Mouse (Mus musculus): ENCODE results near the gene Psd4. TPM values are rescaled to one million over a fixed set of nuclear protein-coding genes. Genes with fewer than 3 reads are reported as not detected.

Gene Psd4
- polyA plus RNA-seq, 1 experiment from 2014 or later = 10.2 TPM

DNA sequence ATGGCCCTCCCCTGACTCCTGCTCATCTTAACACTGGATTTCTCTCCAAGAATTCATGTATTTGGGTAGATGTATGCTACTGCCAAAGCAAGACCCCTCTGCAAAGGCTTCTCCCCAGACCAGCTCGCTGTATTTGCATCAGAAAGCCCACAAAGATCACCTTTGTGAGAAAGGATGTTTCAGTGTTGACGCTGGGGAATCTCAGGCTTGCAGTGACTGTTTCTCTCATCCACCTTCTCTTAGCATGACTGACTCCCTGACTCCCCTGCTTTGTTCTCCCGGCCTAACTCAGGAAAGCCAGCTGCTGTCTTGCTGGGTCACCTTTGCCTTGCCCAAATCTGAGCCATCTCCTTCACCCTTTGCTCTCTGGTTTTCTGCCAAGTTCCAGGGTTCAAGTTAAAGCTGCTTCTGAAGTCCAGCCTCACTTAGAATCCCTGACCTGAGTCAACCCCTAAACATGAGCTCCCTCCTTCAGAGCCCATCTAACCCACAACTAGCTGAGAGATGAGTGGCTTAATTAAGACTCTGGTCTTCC is 75.9 kb downstream of the Psd4 start:
- Histone ChIP-seq H3K4me2 (replicated peaks; ENCODE audit: low read depth) (no peak overlapping the region), H3K4me1 (replicated peaks; ENCODE audit: control insufficient read depth, insufficient read depth) (no peaks in the 10 kb centered on the region), H3K36me3 (ENCODE audit: control insufficient read depth, insufficient read depth, low read length) (no peaks in the 10 kb centered on the region), H3K9me3 (ENCODE audit: control insufficient read depth, low read length) (no peaks in the 10 kb centered on the region), H3K27ac (replicated peaks) (no peak overlapping the region), H3K27me3 (ENCODE audit: control insufficient read depth, insufficient read depth, low read length) (no peaks in the 10 kb centered on the region), H3K9ac (ENCODE audit: low read length) (no peak overlapping the region), H3K4me3 (ENCODE audit: low read depth, low read length) (no peak overlapping the region)
- no peak for DNase-seq (ENCODE audit: low spot score)
- ATAC-seq (ENCODE audit: low FRiP score, low TSS enrichment) = no peak
- TF ChIP-seq EP300 (optimal IDR thresholded peaks at IDR 0.05) = no peak
- no peak for TF ChIP-seq CTCF (IDR thresholded peaks at IDR 0.05; ENCODE audit: low read depth)
- WGBS = 62% methylated on average over 3 of the region's 3 CpGs

DNA sequence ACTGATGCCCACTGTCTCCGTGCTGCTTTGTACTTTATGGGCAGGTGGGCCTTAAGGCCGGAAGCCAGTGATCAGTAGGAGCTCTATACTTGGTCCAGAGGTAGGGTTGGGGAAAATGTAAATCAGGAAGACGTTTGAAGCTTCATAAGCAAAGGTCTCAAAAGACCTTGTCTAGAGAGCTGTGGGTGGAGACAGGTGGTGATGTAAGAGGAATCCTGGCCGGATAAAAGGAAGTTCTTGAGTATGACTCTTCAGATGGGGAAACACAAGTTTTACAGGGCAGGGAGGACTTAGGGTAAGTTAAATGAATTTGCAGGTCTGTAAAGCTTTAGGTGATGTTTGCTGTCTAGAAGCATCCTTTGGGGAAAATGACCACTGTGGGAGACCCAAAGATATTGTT is 81.7 kb downstream of the Psd4 start:
- H3K9ac ChIP-seq (ENCODE audit: low read length) = no peak overlapping the region
- 78% methylated on average over 4 of the region's 4 CpGs for WGBS

DNA sequence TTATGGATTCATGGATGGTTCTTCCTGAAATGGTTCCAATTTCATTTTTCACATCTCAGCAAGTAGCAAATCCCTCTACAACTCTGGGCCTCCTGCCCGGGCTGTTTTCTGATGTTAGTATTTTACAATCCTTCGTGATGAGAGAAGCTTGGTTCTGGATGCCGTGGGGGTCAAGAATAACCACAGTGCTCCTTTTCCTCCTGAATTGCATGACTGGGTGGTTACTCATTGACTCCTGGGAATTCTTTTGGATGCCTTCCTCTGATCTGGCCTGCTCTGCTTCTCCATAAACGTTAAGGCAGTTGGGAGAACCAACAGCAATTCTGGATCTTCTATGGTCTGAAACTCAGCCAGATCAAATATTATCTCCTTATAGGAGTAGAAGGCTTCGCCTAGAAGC is 85.8 kb downstream of the Psd4 start:
- no peaks in the 10 kb centered on the region for H3K36me3 ChIP-seq (ENCODE audit: control insufficient read depth, insufficient read depth, low read length)
- no peak for DNase-seq (ENCODE audit: low spot score)
- 56% methylated on average over 5 of the region's 5 CpGs for WGBS
- no peak overlapping the region for H3K9ac ChIP-seq (ENCODE audit: low read length)
- H3K4me2 ChIP-seq (replicated peaks; ENCODE audit: low read depth) = no peak overlapping the region
- 0 out of 2 replicates have a peak, but pooled peaks cover 2% of the 10 kb centered on the region for H3K4me1 ChIP-seq (replicated peaks; ENCODE audit: control insufficient read depth, insufficient read depth)
- ATAC-seq (ENCODE audit: low FRiP score, low TSS enrichment) = no peak
- H3K27ac ChIP-seq (replicated peaks) = no peak overlapping the region
- H3K27me3 ChIP-seq (ENCODE audit: control insufficient read depth, insufficient read depth, low read length) = no peaks in the 10 kb centered on the region
- no peaks in the 10 kb centered on the region for H3K9me3 ChIP-seq (ENCODE audit: control insufficient read depth, low read length)
- no peak overlapping the region for H3K4me3 ChIP-seq (ENCODE audit: low read depth, low read length)
- no peak for TF ChIP-seq EP300 (optimal IDR thresholded peaks at IDR 0.05)
- TF ChIP-seq CTCF (IDR thresholded peaks at IDR 0.05; ENCODE audit: low read depth) = no peak

More for the DNA sequence above, 81.7 kb downstream of the Psd4 start:
- no peaks in the 10 kb centered on the region for H3K9me3 ChIP-seq (ENCODE audit: control insufficient read depth, low read length)
- no peak for ATAC-seq (ENCODE audit: low FRiP score, low TSS enrichment)
- no peaks in the 10 kb centered on the region for H3K36me3 ChIP-seq (ENCODE audit: control insufficient read depth, insufficient read depth, low read length)
- no peak overlapping the region for H3K4me2 ChIP-seq (replicated peaks; ENCODE audit: low read depth)
- H3K27me3 ChIP-seq (ENCODE audit: control insufficient read depth, insufficient read depth, low read length) = no peaks in the 10 kb centered on the region
- no peak for TF ChIP-seq CTCF (IDR thresholded peaks at IDR 0.05; ENCODE audit: low read depth)
- TF ChIP-seq EP300 (optimal IDR thresholded peaks at IDR 0.05) = no peak
- H3K4me1 ChIP-seq (replicated peaks; ENCODE audit: control insufficient read depth, insufficient read depth) = no peaks in the 10 kb centered on the region
- no peak overlapping the region for H3K4me3 ChIP-seq (ENCODE audit: low read depth, low read length)
- no peak overlapping the region for H3K27ac ChIP-seq (replicated peaks)
- no peak for DNase-seq (ENCODE audit: low spot score)

DNA sequence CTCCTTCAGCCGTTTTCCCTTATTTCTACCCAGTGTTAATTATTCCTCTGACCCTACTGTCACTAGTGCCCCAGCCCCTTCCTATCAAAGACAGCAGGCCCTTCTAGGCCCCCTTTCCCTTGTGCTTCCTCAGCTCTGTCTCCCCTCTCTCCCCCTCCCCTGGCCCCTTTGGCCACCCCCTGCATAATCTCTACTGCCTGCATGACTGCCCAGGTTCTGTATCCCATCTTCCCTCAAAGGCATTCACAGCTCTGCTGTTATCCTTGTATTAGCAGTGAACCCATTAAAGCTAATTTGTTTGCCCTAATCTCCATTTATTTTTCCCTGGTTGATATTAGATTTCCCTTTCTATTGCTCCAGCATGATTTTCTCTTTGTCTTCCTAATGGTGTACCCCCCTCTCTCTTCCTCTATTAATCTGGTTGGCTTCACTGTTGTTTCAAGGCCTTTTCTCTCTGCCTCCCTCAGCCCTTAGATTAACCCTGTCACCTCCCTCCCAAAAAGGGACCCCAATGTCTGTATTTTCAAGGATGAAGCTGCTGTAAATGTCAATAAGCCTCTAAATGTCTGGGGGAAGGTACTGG is 87.1 kb downstream of the Psd4 start:
- 48% methylated on average over 1 of the region's 1 CpGs for WGBS
- H3K4me1 ChIP-seq (replicated peaks; ENCODE audit: control insufficient read depth, insufficient read depth) = 0 out of 2 replicates have a peak, but pooled peaks cover 2% of the 10 kb centered on the region
- ATAC-seq (ENCODE audit: low FRiP score, low TSS enrichment) = no peak

DNA sequence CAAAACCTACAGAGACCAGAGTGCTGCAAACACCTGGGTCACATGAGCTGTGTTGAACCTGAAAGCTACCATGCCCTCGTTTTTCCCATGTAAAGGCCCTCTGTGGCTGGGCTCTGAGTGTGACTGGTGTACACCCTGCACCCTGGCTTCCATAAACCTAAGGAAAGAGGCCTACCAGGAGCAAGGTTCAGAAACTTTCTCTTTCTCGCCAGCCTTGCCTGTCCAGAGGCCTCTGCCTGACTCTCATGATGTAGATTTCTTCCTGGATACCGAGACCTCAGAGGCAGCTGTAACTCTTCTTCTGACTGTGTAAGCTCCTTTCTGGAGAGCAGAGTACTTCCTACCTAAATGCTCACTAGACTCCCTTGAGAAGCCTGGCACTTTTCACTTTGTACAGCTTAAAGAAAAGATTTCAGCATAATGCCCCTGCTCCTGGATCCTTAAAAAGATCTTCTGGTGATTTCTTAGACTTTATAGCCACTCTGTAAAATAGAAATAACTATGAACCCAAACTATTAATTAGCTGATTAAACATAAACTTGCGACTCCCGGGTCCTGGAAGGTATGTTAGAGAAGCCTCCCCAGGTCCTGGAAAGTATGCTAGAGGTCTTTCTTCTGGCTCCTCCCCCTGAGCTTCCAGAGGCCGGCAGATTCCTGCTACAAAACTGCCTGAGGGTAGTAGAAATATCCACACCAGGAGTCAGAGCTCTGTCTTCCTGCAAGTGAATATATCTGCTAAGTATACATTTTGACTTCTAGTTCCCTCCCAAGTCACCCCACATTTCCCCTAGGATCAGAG is 87.9 kb downstream of the Psd4 start:
- ATAC-seq (ENCODE audit: low FRiP score, low TSS enrichment) = no peak
- Histone ChIP-seq H3K4me3 (ENCODE audit: low read depth, low read length) (no peak overlapping the region), H3K36me3 (ENCODE audit: control insufficient read depth, insufficient read depth, low read length) (no peaks in the 10 kb centered on the region), H3K9ac (ENCODE audit: low read length) (no peak overlapping the region), H3K4me1 (replicated peaks; ENCODE audit: control insufficient read depth, insufficient read depth) (0 out of 2 replicates have a peak, but pooled peaks cover 4% of the 10 kb centered on the region), H3K4me2 (replicated peaks; ENCODE audit: low read depth) (no peak overlapping the region), H3K27me3 (ENCODE audit: control insufficient read depth, insufficient read depth, low read length) (no peaks in the 10 kb centered on the region), H3K9me3 (ENCODE audit: control insufficient read depth, low read length) (no peaks in the 10 kb centered on the region), H3K27ac (replicated peaks) (0 out of 2 replicates have a peak overlapping the region, but pooled peaks have one; percentile 24)
- WGBS = 28% methylated on average over 6 of the region's 6 CpGs
- no peak for DNase-seq (ENCODE audit: low spot score)
- no peak for TF ChIP-seq EP300 (optimal IDR thresholded peaks at IDR 0.05)
- TF ChIP-seq CTCF (IDR thresholded peaks at IDR 0.05; ENCODE audit: low read depth) = no peak

More for the DNA sequence above, 87.1 kb downstream of the Psd4 start:
- no peak overlapping the region for H3K9ac ChIP-seq (ENCODE audit: low read length)
- H3K27ac ChIP-seq (replicated peaks) = no peak overlapping the region
- H3K36me3 ChIP-seq (ENCODE audit: control insufficient read depth, insufficient read depth, low read length) = no peaks in the 10 kb centered on the region
- H3K9me3 ChIP-seq (ENCODE audit: control insufficient read depth, low read length) = no peaks in the 10 kb centered on the region
- H3K4me2 ChIP-seq (replicated peaks; ENCODE audit: low read depth) = no peak overlapping the region
- TF ChIP-seq CTCF (IDR thresholded peaks at IDR 0.05; ENCODE audit: low read depth) = no peak
- TF ChIP-seq EP300 (optimal IDR thresholded peaks at IDR 0.05) = no peak
- DNase-seq (ENCODE audit: low spot score) = no peak
- no peak overlapping the region for H3K4me3 ChIP-seq (ENCODE audit: low read depth, low read length)
- H3K27me3 ChIP-seq (ENCODE audit: control insufficient read depth, insufficient read depth, low read length) = no peaks in the 10 kb centered on the region

DNA sequence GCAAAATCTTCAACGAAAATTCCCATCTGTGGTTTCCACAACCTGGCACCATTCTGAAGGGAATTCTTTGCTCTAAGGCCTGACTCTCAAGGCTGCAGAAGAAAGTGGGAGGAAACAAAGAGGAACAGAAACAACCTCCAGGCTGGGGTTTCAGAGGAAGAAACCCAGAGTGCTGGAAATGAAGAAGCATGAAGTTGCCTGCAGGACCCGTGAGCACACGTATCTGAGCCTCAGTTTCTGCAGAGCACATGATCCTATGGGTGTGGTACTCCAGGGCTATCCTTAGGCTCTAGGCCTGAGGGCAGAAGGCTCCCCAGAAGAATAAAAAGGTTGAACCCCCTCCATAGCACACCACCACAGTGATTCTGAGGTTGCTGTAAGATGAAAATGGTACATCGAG is 89.5 kb downstream of the Psd4 start:
- Histone ChIP-seq H3K4me3 (ENCODE audit: low read depth, low read length) (no peak overlapping the region), H3K27me3 (ENCODE audit: control insufficient read depth, insufficient read depth, low read length) (no peaks in the 10 kb centered on the region), H3K9ac (ENCODE audit: low read length) (no peak overlapping the region), H3K4me1 (replicated peaks; ENCODE audit: control insufficient read depth, insufficient read depth) (0 out of 2 replicates have a peak, but pooled peaks cover 4% of the 10 kb centered on the region), H3K36me3 (ENCODE audit: control insufficient read depth, insufficient read depth, low read length) (no peaks in the 10 kb centered on the region), H3K27ac (replicated peaks) (no peak overlapping the region), H3K9me3 (ENCODE audit: control insufficient read depth, low read length) (no peaks in the 10 kb centered on the region), H3K4me2 (replicated peaks; ENCODE audit: low read depth) (no peak overlapping the region)
- DNase-seq (ENCODE audit: low spot score) (no peak), ATAC-seq (ENCODE audit: low FRiP score, low TSS enrichment) (no peak)
- TF ChIP-seq CTCF (IDR thresholded peaks at IDR 0.05; ENCODE audit: low read depth) (no peak), EP300 (optimal IDR thresholded peaks at IDR 0.05) (no peak)
- 74% methylated on average over 4 of the region's 4 CpGs for WGBS

Measured in stomach, postnatal 0 days (tissue).